Mouse (Mus musculus) embryonic facial prominence, embryonic 13.5 days (tissue): ENCODE measurements around the gene Tspan5. TPM values are rescaled to one million over a fixed set of nuclear protein-coding genes. Genes with fewer than 3 reads are reported as not detected.

Experiments
- ATAC-seq: fragments of 200-750 bp; cut with Nextera tagmentation; 2 replicates; pipeline ENCODE4 v1.8.0; 2017; ENCODE audit warnings: low read depth; ENCODE audit not compliant: insufficient number of reproducible peaks, insufficient read depth, low FRiP score, low TSS enrichment
- H3K27ac ChIP-seq: fragments of 300-500 bp; sonication (generic); 2 replicates; pipeline ENCODE4 v1.5.1; 2015; ENCODE audit warnings: moderate library complexity, mild to moderate bottlenecking, inconsistent platforms
- H3K27me3 ChIP-seq: fragments of 300-500 bp; sonication (generic); 2 replicates; pipeline ENCODE4 v1.6.1; 2015; ENCODE audit warnings: mild to moderate bottlenecking, inconsistent platforms
- H3K36me3 ChIP-seq: fragments of 300-500 bp; sonication (generic); 2 replicates; pipeline ENCODE4 v1.6.1; 2015; ENCODE audit warnings: mild to moderate bottlenecking, inconsistent platforms
- H3K4me1 ChIP-seq: fragments of 300-500 bp; sonication (generic); 2 replicates; pipeline ENCODE4 v1.6.1; 2015; ENCODE audit warnings: inconsistent platforms
- H3K4me2 ChIP-seq: fragments of 300-500 bp; sonication (generic); 2 replicates; pipeline ENCODE4 v1.6.1; 2015; ENCODE audit warnings: moderate library complexity, mild to moderate bottlenecking, inconsistent platforms
- H3K4me3 ChIP-seq: fragments of 300-500 bp; sonication (generic); 2 replicates; pipeline ENCODE4 v1.5.1; 2015; ENCODE audit warnings: mild to moderate bottlenecking, inconsistent platforms
- H3K9ac ChIP-seq: fragments of 300-500 bp; sonication (generic); 2 replicates; pipeline ENCODE4 v1.6.1; 2015; ENCODE audit warnings: mild to moderate bottlenecking, inconsistent platforms
- H3K9me3 ChIP-seq: fragments of 300-500 bp; sonication (generic); 2 replicates; pipeline ENCODE4 v1.6.1; 2016; ENCODE audit warnings: inconsistent platforms
- WGBS: fragments of 180-500 bp; shearing (Covaris S2); methylation state at CpG from one replicate; pipeline ENCODE4 v1.1.7; 2015; ENCODE audit warnings: mixed read lengths; 5-methylcytosine and 5-hydroxymethylcytosine counted together
- polyA plus RNA-seq: library from polyadenylated mRNA; unstranded; fragments of >200 nt; fragmentation: Nextera tagmentation; extraction: Ambion mirVana; gene quantifications from 2 replicates; pipeline ENCODE4 v1.2.1, GENCODE M21; 2015

Tspan5 gene
- polyA plus RNA-seq, 1 experiment from 2014 or later, result 28.0 TPM

GRCm38 (mm10) chr3:138836937-138837336, 94.9 kb downstream of the Tspan5 start:
- 68% methylated on average over 5 of the region's 5 CpGs for WGBS
- Histone ChIP-seq H3K9ac (no peak overlapping the region), H3K4me2 (no peak overlapping the region), H3K36me3 (no peaks in the 10 kb centered on the region), H3K4me1 (0 out of 2 replicates have a peak, but pooled peaks cover 8% of the 10 kb centered on the region), H3K4me3 (no peak overlapping the region), H3K27me3 (no peaks in the 10 kb centered on the region), H3K27ac (no peak overlapping the region), H3K9me3 (no peaks in the 10 kb centered on the region)
- ATAC-seq, result no peak

- no peak overlapping the region for H3K27ac ChIP-seq
- peaks cover 15% of the 10 kb centered on the region for H3K4me1 ChIP-seq
- no peaks in the 10 kb centered on the region for H3K36me3 ChIP-seq
- no peak overlapping the region for H3K9ac ChIP-seq
- no peak overlapping the region for H3K4me3 ChIP-seq
- H3K4me2 ChIP-seq, result no peak overlapping the region
- no peak for ATAC-seq
- H3K9me3 ChIP-seq, result no peaks in the 10 kb centered on the region
- WGBS, result 82% methylated on average over 6 of the region's 6 CpGs
- H3K27me3 ChIP-seq, result no peaks in the 10 kb centered on the region
Observed at GRCm38 (mm10) chr3:138837651-138838050, 95.7 kb downstream of the Tspan5 start.

GRCm38 (mm10) chr3:138839656-138840055, 97.7 kb downstream of the Tspan5 start:
- no peaks in the 10 kb centered on the region for H3K27me3 ChIP-seq
- no peak for ATAC-seq
- 73% methylated on average over 6 of the region's 6 CpGs for WGBS
- H3K4me1 ChIP-seq, result peaks cover 20% of the 10 kb centered on the region
- no peak overlapping the region for H3K4me3 ChIP-seq
- H3K27ac ChIP-seq, result no peak overlapping the region
- no peaks in the 10 kb centered on the region for H3K9me3 ChIP-seq
- no peak overlapping the region for H3K4me2 ChIP-seq
- no peaks in the 10 kb centered on the region for H3K36me3 ChIP-seq
- no peak overlapping the region for H3K9ac ChIP-seq

- Histone ChIP-seq H3K4me2 (no peak overlapping the region), H3K27me3 (no peaks in the 10 kb centered on the region), H3K4me1 (peaks cover 20% of the 10 kb centered on the region), H3K4me3 (no peak overlapping the region), H3K36me3 (no peaks in the 10 kb centered on the region), H3K27ac (no peak overlapping the region), H3K9me3 (no peaks in the 10 kb centered on the region), H3K9ac (no peak overlapping the region)
- no peak for ATAC-seq
- 64% methylated on average over 5 of the region's 5 CpGs for WGBS
Observed at GRCm38 (mm10) chr3:138841288-138841687, 99.3 kb downstream of the Tspan5 start.

GRCm38 (mm10) chr3:138843180-138843579, 101.2 kb downstream of the Tspan5 start:
- ATAC-seq, result no peak
- no peaks in the 10 kb centered on the region for H3K36me3 ChIP-seq
- H3K4me2 ChIP-seq, result no peak overlapping the region
- H3K4me3 ChIP-seq, result no peak overlapping the region
- no peak overlapping the region for H3K9ac ChIP-seq
- peaks cover 20% of the 10 kb centered on the region for H3K4me1 ChIP-seq
- no peaks in the 10 kb centered on the region; the same call in 1 of the 2 replicates for H3K27me3 ChIP-seq
- no peaks in the 10 kb centered on the region for H3K9me3 ChIP-seq
- H3K27ac ChIP-seq, result no peak overlapping the region
- WGBS, result 70% methylated on average over 2 of the region's 2 CpGs

GRCm38 (mm10) chr3:138843641-138844040, 101.6 kb downstream of the Tspan5 start:
- no peak overlapping the region for H3K4me3 ChIP-seq
- WGBS, result 96% methylated on average over 5 of the region's 5 CpGs
- H3K9me3 ChIP-seq, result no peaks in the 10 kb centered on the region
- H3K36me3 ChIP-seq, result no peaks in the 10 kb centered on the region
- H3K4me1 ChIP-seq, result peaks cover 20% of the 10 kb centered on the region
- no peak overlapping the region for H3K27ac ChIP-seq
- no peak overlapping the region for H3K4me2 ChIP-seq
- no peak for ATAC-seq
- H3K9ac ChIP-seq, result no peak overlapping the region
- no peaks in the 10 kb centered on the region; the same call in 1 of the 2 replicates for H3K27me3 ChIP-seq

- H3K9ac ChIP-seq, result no peak overlapping the region
- no peak overlapping the region for H3K4me3 ChIP-seq
- H3K36me3 ChIP-seq, result no peaks in the 10 kb centered on the region
- H3K9me3 ChIP-seq, result no peaks in the 10 kb centered on the region
- H3K27ac ChIP-seq, result no peak overlapping the region
- no peaks in the 10 kb centered on the region; the same call in 1 of the 2 replicates for H3K27me3 ChIP-seq
- peaks cover 33% of the 10 kb centered on the region for H3K4me1 ChIP-seq
- no peak for ATAC-seq
- 96% methylated on average over 1 of the region's 1 CpGs for WGBS
- no peak overlapping the region for H3K4me2 ChIP-seq
Observed at GRCm38 (mm10) chr3:138845820-138846219, 103.8 kb downstream of the Tspan5 start.

- Histone ChIP-seq H3K9ac (no peak overlapping the region), H3K27me3 (no peaks in the 10 kb centered on the region; the same call in 1 of the 2 replicates), H3K27ac (no peak overlapping the region), H3K4me1 (peaks cover 39% of the 10 kb centered on the region), H3K36me3 (no peaks in the 10 kb centered on the region), H3K9me3 (no peaks in the 10 kb centered on the region), H3K4me3 (no peak overlapping the region), H3K4me2 (no peak overlapping the region)
- WGBS, result 91% methylated on average over 3 of the region's 3 CpGs
- ATAC-seq, result no peak
Observed at GRCm38 (mm10) chr3:138847809-138848208, 105.8 kb downstream of the Tspan5 start.

- peaks cover 53% of the 10 kb centered on the region for H3K4me1 ChIP-seq
- 24% methylated on average over 11 of the region's 11 CpGs for WGBS
- no peaks in the 10 kb centered on the region for H3K9me3 ChIP-seq
- peak; percentile 49; the same call in 1 of the 2 replicates for ATAC-seq
- H3K27me3 ChIP-seq, result no peaks in the 10 kb centered on the region; the same call in 1 of the 2 replicates
- no peak overlapping the region for H3K4me3 ChIP-seq
- peak overlapping the region; percentile 12 for H3K4me2 ChIP-seq
- H3K27ac ChIP-seq, result peak overlapping the region; percentile 44
- no peaks in the 10 kb centered on the region for H3K36me3 ChIP-seq
- H3K9ac ChIP-seq, result no peak overlapping the region
Observed at GRCm38 (mm10) chr3:138849755-138850301, 107.8 kb downstream of the Tspan5 start.

- Histone ChIP-seq H3K9ac (no peak overlapping the region), H3K4me3 (no peak overlapping the region), H3K4me1 (peaks cover 73% of the 10 kb centered on the region), H3K4me2 (no peak overlapping the region), H3K27me3 (no peaks in the 10 kb centered on the region; the same call in 1 of the 2 replicates), H3K27ac (no peak overlapping the region), H3K9me3 (no peaks in the 10 kb centered on the region), H3K36me3 (no peaks in the 10 kb centered on the region)
- no peak for ATAC-seq
- 73% methylated on average over 8 of the region's 8 CpGs for WGBS
Observed at GRCm38 (mm10) chr3:138851876-138852275, 109.9 kb downstream of the Tspan5 start.

- H3K9me3 ChIP-seq, result no peaks in the 10 kb centered on the region
- H3K4me1 ChIP-seq, result peaks cover 84% of the 10 kb centered on the region
- H3K27ac ChIP-seq, result no peak overlapping the region
- H3K36me3 ChIP-seq, result no peaks in the 10 kb centered on the region
- no peaks in the 10 kb centered on the region; the same call in 1 of the 2 replicates for H3K27me3 ChIP-seq
- 42% methylated on average over 13 of the region's 13 CpGs for WGBS
- H3K4me2 ChIP-seq, result no peak overlapping the region
- no peak overlapping the region for H3K9ac ChIP-seq
- no peak overlapping the region for H3K4me3 ChIP-seq
- no peak for ATAC-seq
Observed at GRCm38 (mm10) chr3:138852982-138853689, 111.1 kb downstream of the Tspan5 start.
